Mouse (Mus musculus): Measurements from ENCODE around the gene Gm13078. TPM values are rescaled to one million over a fixed set of nuclear protein-coding genes. Genes with fewer than 3 reads are reported as not detected.

Gene Gm13078
- polyA plus RNA-seq (2015; fragmentation: Nextera tagmentation; extraction: Ambion mirVana): not detected in 2 replicates

DNA sequence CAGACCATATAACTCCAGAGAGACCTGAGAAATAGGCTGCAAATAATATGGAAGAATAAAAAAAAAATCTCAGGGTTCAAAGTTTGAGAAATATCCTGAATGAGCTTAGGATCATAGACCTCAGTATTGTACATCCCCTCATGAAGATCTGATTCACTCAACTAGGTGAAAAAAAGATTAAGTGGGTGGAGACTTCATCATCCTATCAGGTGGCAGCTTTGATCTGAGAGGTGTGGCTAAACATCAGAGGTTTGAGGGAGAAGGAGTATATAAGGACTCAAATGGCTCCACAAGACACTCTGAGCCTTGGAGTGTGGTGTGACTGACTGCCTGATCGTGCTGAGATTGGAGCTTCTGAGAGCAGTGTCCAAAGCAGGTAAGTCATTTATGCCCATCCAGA is at the start of gene Gm13078:
Gene Gm13078, plus strand, starts transcription at position 301 of the 400 bp plus-strand sequence.
- Histone ChIP-seq H3K27ac (replicated peaks) (no peak within 1 kb of the TSS), H3K27me3 (no peaks in the 10 kb centered on the region), H3K9me3 (peaks cover 19% of the 10 kb centered on the region), H3K9ac (no peak within 1 kb of the TSS), H3K4me2 (no peak within 1 kb of the TSS), H3K36me3 (no peaks in the 10 kb centered on the region), H3K4me3 (no peak within 1 kb of the TSS), H3K4me1 (replicated peaks) (no peaks in the 10 kb centered on the region)
- no peak for ATAC-seq (ENCODE audit: low FRiP score, low read depth)
- 83% methylated on average over 1 of the region's 1 CpGs for WGBS

DNA sequence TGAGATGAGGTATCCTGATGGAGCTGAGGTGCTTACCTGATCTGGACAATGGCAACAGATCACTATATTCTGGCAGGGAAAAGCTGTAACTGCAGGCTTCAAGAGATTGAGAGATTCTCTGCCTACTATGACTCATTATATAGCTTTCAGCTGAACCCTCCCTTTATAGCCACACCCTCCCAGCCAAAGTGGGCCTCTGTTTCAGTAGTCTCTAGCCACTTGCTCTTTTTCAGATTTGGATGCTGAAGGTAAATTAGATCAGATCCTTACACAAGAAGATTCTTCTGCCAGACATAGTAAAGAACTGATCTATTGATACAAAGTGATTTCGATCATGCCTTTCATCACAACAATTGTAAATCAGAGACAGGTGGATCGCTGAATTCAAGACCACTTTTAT is 16.6 kb upstream of the Gm13078 start, which contains the start of gene Gm13089:
Gene Gm13089, minus strand, starts transcription at position 101 of the 400 bp plus-strand sequence.
- no peak within 1 kb of the TSS for H3K4me3 ChIP-seq
- no peak within 1 kb of the TSS for H3K27ac ChIP-seq (replicated peaks)
- no peaks in the 10 kb centered on the region for H3K27me3 ChIP-seq
- WGBS: 79% methylated on average over 2 of the region's 2 CpGs
- no peaks in the 10 kb centered on the region for H3K36me3 ChIP-seq
- peaks cover 31% of the 10 kb centered on the region for H3K9me3 ChIP-seq
- no peaks in the 10 kb centered on the region for H3K4me1 ChIP-seq (replicated peaks)
- ATAC-seq (ENCODE audit: low FRiP score, low read depth): no peak
- no peak within 1 kb of the TSS for H3K9ac ChIP-seq
- H3K4me2 ChIP-seq: no peak within 1 kb of the TSS

Other genes starting within 250 kb of the Gm13078 start
- not detected in 2 replicates for gene Gm13043, start 208.1 kb upstream of the Gm13078 start, polyA plus RNA-seq (2015; fragmentation: Nextera tagmentation; extraction: Ambion mirVana)
- not detected in 2 replicates for gene Gm13040, start 183.5 kb upstream of the Gm13078 start, polyA plus RNA-seq (2015; fragmentation: Nextera tagmentation; extraction: Ambion mirVana)
- gene BC080695, start 167.8 kb upstream of the Gm13078 start, polyA plus RNA-seq (2015; fragmentation: Nextera tagmentation; extraction: Ambion mirVana): not detected in 2 replicates
- gene Gm13057, start 167.7 kb upstream of the Gm13078 start, polyA plus RNA-seq (2015; fragmentation: Nextera tagmentation; extraction: Ambion mirVana): not detected in 2 replicates
- gene Gm13083, start 104.5 kb upstream of the Gm13078 start, polyA plus RNA-seq (2015; fragmentation: Nextera tagmentation; extraction: Ambion mirVana): not detected in 2 replicates
- gene Gm13088, start 62.2 kb upstream of the Gm13078 start, polyA plus RNA-seq (2015; fragmentation: Nextera tagmentation; extraction: Ambion mirVana): not detected in 2 replicates
- gene Gm13089, start 16.7 kb upstream of the Gm13078 start, polyA plus RNA-seq (2015; fragmentation: Nextera tagmentation; extraction: Ambion mirVana): not detected in 2 replicates
- not detected in 2 replicates for gene Gm13023, start 69.9 kb downstream of the Gm13078 start, polyA plus RNA-seq (2015; fragmentation: Nextera tagmentation; extraction: Ambion mirVana)
- not detected in 2 replicates for gene Gm13084, start 96.6 kb downstream of the Gm13078 start, polyA plus RNA-seq (2015; fragmentation: Nextera tagmentation; extraction: Ambion mirVana)
- gene Gm13103, start 127.0 kb downstream of the Gm13078 start, polyA plus RNA-seq (2015; fragmentation: Nextera tagmentation; extraction: Ambion mirVana): not detected in 2 replicates
- not detected in 2 replicates for gene Pramef6, start 180.9 kb downstream of the Gm13078 start, polyA plus RNA-seq (2015; fragmentation: Nextera tagmentation; extraction: Ambion mirVana)
- not detected in 2 replicates for gene Pramef25, start 231.6 kb downstream of the Gm13078 start, polyA plus RNA-seq (2015; fragmentation: Nextera tagmentation; extraction: Ambion mirVana)
- not detected in 2 replicates for gene Gm13101, start 247.5 kb downstream of the Gm13078 start, polyA plus RNA-seq (2015; fragmentation: Nextera tagmentation; extraction: Ambion mirVana)

All from hindbrain, embryonic 15.5 days (tissue).